Mouse (Mus musculus) bone marrow, adult 2 months (tissue): Measurements from ENCODE around the gene Galnt5.

Experiments
- CTCF ChIP-seq: fragments of 200-500 bp; IDR thresholded peaks from 2 replicates; pipeline ENCODE4 v1.5.1; 2011; ENCODE audit warnings: low read length, control low read depth; ENCODE audit not compliant: control insufficient read depth, insufficient read depth
- POLR2A ChIP-seq: fragments of 200-500 bp; IDR thresholded peaks from 2 replicates; pipeline ENCODE4 v1.6.1; 2011; ENCODE audit warnings: low read depth, mild to moderate bottlenecking, control low read depth, low read length, borderline replicate concordance; ENCODE audit not compliant: control insufficient read depth

- TF ChIP-seq POLR2A (no peak), CTCF (no peak)
These were observed 9.4 kb downstream of the Galnt5 start for GRCm38 (mm10) chr2:58007081-58007480.
